Mouse (Mus musculus): ENCODE results near the gene Nhp2.

DNA sequence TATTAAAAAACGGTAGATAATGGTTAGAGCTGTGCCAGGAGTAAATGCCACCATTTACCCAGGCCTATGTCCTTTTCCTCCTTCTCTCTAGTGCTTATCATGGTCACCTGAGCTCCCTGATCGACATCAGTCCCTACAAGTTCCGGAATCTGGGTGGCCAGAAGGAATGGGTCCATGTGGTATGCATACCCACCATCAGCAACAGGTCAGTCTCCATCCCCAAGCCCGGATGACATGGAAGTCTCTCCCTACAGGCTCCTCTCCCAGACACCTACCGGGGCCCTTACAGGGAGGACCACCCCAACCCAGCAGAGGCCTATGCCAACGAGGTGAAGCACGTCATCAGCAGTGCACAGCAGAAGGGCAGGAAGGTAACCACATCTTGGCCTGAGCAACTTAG, 27.6 kb upstream of the Nhp2 start:
- TF ChIP-seq JUND (IDR thresholded peaks at IDR 0.05; ENCODE audit: low read depth, low read length): no peak
- no peak for TF ChIP-seq MAX (IDR thresholded peaks at IDR 0.05; ENCODE audit: low read length)
- no peak for TF ChIP-seq POLR2A (IDR thresholded peaks at IDR 0.05; ENCODE audit: control insufficient read depth in 1 of 2, insufficient read depth in 1 of 2, low read depth in 1 of 2, low read length in 2 of 2, poor library complexity in 1 of 2)
- TF ChIP-seq TBP (IDR thresholded peaks at IDR 0.05; ENCODE audit: low read depth, low read length): no peak
- no peak for TF ChIP-seq CTCF (IDR thresholded peaks at IDR 0.05 in 2 of 3, conservative IDR thresholded peaks at IDR 0.05 in 1 of 3; ENCODE audit: control insufficient read depth in 1 of 3, insufficient read depth in 1 of 3, low read depth in 2 of 3, low read length in 3 of 3, poor library complexity in 1 of 3, severe bottlenecking in 1 of 3)
- no peak for TF ChIP-seq USF1 (IDR thresholded peaks at IDR 0.05; ENCODE audit: low read depth, low read length)
- TF ChIP-seq NRF1 (IDR thresholded peaks at IDR 0.05; ENCODE audit: insufficient read depth, low read depth, low read length, poor library complexity, severe bottlenecking): no peak
- no peak for TF ChIP-seq KAT2A (conservative IDR thresholded peaks at IDR 0.05; ENCODE audit: low read depth, low read length)
- TF ChIP-seq GATA1 (IDR thresholded peaks at IDR 0.05; ENCODE audit: low read depth, low read length): no peak
- no peak for TF ChIP-seq USF2 (IDR thresholded peaks at IDR 0.05; ENCODE audit: borderline replicate concordance in 1 of 2, insufficient read depth in 1 of 2, low read depth in 1 of 2, low read length in 2 of 2)
- no peak for TF ChIP-seq BHLHE40 (IDR thresholded peaks at IDR 0.05; ENCODE audit: borderline replicate concordance, low read depth, low read length)
- TF ChIP-seq TAL1 (IDR thresholded peaks at IDR 0.05; ENCODE audit: low read length): no peak

Measured in MEL (cell line).